Mouse (Mus musculus): ENCODE data around the gene Grm6. TPM values are rescaled to one million over a fixed set of nuclear protein-coding genes. Genes with fewer than 3 reads are reported as not detected.

The Grm6 gene
- total and polyA plus RNA-seq, 2 experiments = not detected

DNA sequence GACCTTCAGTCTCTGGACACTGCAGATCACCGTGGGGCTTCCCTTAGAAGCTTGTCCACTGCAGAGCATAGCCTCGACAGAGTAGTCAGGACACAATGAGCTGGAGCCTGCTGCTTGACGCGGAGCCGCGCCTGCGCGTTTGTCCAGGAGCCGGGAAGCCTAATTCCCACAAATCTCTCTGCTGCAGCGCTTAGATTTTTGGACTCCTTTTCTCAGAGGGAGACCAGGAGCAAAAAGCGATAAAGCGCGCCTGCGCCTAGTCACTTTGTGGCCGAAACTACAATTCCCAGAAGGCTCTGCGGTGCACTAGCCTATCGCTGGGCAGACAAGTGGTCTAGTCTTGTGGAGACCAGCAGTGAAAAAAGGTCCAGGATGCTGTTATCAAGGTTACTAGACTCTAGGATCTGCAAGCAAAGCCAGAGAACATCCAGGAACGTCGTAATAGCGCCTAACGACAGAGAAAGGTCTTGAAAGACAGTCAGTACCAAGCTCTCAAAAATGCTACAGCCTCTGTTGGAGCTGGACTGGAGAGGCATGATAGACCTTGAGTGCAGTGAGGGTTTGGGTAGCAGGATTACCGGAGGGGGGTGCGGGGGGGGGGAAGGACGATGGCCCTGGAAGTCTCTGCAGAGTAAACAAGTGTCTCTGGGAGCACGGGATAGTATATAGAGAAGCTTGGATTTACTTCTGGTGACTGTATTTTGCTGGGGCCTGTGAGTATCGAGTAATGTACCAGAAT, 37.1 kb downstream of the Grm6 start, which contains the start of gene Zfp454:
Gene Zfp454 (minus strand): TSS at position 262 of the 739 bp plus-strand sequence.
- Histone ChIP-seq H3K4me1 (ENCODE audit: control insufficient read depth, insufficient read depth, low read length) (no peaks in the 10 kb centered on the region), H3K9ac (ENCODE audit: low read depth, low read length) (peak within 1 kb of the TSS; percentile 47), H3K27ac (replicated peaks; ENCODE audit: insufficient read depth, low read depth, low read length) (no peak within 1 kb of the TSS), H3K27me3 (ENCODE audit: control insufficient read depth, insufficient read depth, low read length) (no peaks in the 10 kb centered on the region), H3K36me3 (ENCODE audit: control insufficient read depth, insufficient read depth, low read length) (no peaks in the 10 kb centered on the region), H3K4me3 (ENCODE audit: insufficient read depth, low read depth, low read length) (peak within 1 kb of the TSS; percentile 17), H3K79me2 (ENCODE audit: control insufficient read depth, insufficient read depth, low read length) (no peaks in the 10 kb centered on the region)
- TF ChIP-seq POLR2A (IDR thresholded peaks at IDR 0.05; ENCODE audit: extremely low read depth, insufficient read depth, low read length) (no peak), CTCF (IDR thresholded peaks at IDR 0.05; ENCODE audit: low read depth, low read length) (no peak)
- 6% methylated on average over 26 of the region's 26 CpGs for WGBS
- peak; percentile 89 for DNase-seq (ENCODE audit: extremely low read depth, low read depth, low spot score)

DNA sequence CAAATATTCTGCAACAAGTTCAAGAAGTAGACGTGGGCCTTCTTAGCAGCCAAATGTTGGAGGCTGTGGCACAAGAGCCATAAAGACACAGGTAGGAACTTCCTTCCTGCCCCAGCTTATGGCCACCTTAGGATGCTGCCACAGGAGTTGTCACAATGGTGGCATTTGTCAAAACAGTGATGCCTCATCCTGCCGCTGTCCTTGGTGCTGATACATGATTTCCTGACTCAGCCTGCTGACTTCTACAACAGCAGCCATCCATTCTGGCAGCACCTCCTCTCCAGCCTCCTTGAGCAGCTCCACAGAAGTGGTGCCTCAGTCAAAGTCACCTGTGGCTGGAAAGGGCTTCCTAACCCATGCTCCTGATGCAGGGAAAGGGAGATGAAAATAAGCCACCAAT, 42.0 kb downstream of the Grm6 start:
- H3K36me3 ChIP-seq (ENCODE audit: control insufficient read depth, insufficient read depth, low read length) = no peaks in the 10 kb centered on the region
- no peaks in the 10 kb centered on the region for H3K4me1 ChIP-seq (ENCODE audit: control insufficient read depth, insufficient read depth, low read length)
- no peaks in the 10 kb centered on the region for H3K27me3 ChIP-seq (ENCODE audit: control insufficient read depth, insufficient read depth, low read length)
- 57% methylated on average over 2 of the region's 2 CpGs for WGBS
- H3K79me2 ChIP-seq (ENCODE audit: control insufficient read depth, insufficient read depth, low read length) = no peaks in the 10 kb centered on the region
- no peak overlapping the region for H3K27ac ChIP-seq (replicated peaks; ENCODE audit: insufficient read depth, low read depth, low read length)
- H3K9ac ChIP-seq (ENCODE audit: low read depth, low read length) = no peak overlapping the region
- no peak for TF ChIP-seq POLR2A (IDR thresholded peaks at IDR 0.05; ENCODE audit: extremely low read depth, insufficient read depth, low read length)
- TF ChIP-seq CTCF (IDR thresholded peaks at IDR 0.05; ENCODE audit: low read depth, low read length) = no peak
- DNase-seq (ENCODE audit: extremely low read depth, low read depth, low spot score) = no peak
- no peak overlapping the region for H3K4me3 ChIP-seq (ENCODE audit: insufficient read depth, low read depth, low read length)

DNA sequence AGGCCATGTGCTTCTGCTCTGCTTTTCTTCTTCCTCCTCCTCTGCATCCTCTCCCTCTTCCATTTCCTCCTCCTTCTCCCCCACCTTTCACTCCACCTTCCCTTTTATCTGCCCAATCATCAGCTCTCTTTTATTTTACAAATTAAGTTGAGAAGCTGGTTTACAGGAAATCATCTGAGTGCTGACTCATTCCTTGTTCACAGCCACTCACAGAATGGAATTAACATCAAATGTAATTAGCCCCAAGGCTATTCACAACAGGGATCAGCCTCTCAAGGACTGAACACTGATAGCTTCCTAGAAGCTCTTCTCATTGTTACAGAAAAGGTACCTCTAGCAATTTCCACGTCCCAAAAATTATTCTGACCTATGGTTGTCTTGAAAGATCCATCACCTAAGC, 46.9 kb downstream of the Grm6 start:
- 79% methylated on average over 1 of the region's 1 CpGs for WGBS

DNA sequence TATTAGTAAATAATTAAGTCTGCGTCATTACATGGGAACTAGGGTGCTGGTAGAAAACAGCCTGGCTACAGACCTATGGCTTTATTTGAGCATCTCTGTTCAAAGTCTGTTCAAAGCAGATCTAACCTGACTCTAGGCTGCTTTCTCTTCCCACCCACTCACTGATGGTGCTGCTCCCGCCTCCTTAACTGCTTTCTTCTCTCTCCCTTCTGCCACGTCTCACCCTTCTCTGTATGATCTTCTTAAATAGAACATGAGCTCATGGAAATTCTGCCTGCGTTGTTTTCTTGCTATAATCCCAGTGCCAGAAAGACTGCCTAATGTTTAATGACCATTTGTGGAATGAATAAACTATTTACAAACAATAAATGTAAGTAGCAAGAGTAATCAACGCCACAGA, 57.7 kb downstream of the Grm6 start:
- WGBS = 96% methylated on average over 5 of the region's 5 CpGs
- no peak for DNase-seq (ENCODE audit: extremely low read depth, low read depth, low spot score)
- Histone ChIP-seq H3K9ac (ENCODE audit: low read depth, low read length) (no peak overlapping the region), H3K79me2 (ENCODE audit: control insufficient read depth, insufficient read depth, low read length) (peaks cover 3% of the 10 kb centered on the region; the same call in 1 of the 2 replicates), H3K36me3 (ENCODE audit: control insufficient read depth, insufficient read depth, low read length) (peaks cover 78% of the 10 kb centered on the region), H3K27ac (replicated peaks; ENCODE audit: insufficient read depth, low read depth, low read length) (no peak overlapping the region), H3K4me1 (ENCODE audit: control insufficient read depth, insufficient read depth, low read length) (peaks cover under 1% of the 10 kb centered on the region), H3K27me3 (ENCODE audit: control insufficient read depth, insufficient read depth, low read length) (no peaks in the 10 kb centered on the region), H3K4me3 (ENCODE audit: insufficient read depth, low read depth, low read length) (no peak overlapping the region)
- TF ChIP-seq POLR2A (IDR thresholded peaks at IDR 0.05; ENCODE audit: extremely low read depth, insufficient read depth, low read length) = no peak

More for the DNA sequence above, 46.9 kb downstream of the Grm6 start:
- TF ChIP-seq CTCF (IDR thresholded peaks at IDR 0.05; ENCODE audit: low read depth, low read length) (no peak), POLR2A (IDR thresholded peaks at IDR 0.05; ENCODE audit: extremely low read depth, insufficient read depth, low read length) (no peak)
- Histone ChIP-seq H3K79me2 (ENCODE audit: control insufficient read depth, insufficient read depth, low read length) (no peaks in the 10 kb centered on the region), H3K27me3 (ENCODE audit: control insufficient read depth, insufficient read depth, low read length) (no peaks in the 10 kb centered on the region), H3K27ac (replicated peaks; ENCODE audit: insufficient read depth, low read depth, low read length) (no peak overlapping the region), H3K36me3 (ENCODE audit: control insufficient read depth, insufficient read depth, low read length) (peaks cover 23% of the 10 kb centered on the region), H3K4me1 (ENCODE audit: control insufficient read depth, insufficient read depth, low read length) (no peaks in the 10 kb centered on the region), H3K9ac (ENCODE audit: low read depth, low read length) (no peak overlapping the region), H3K4me3 (ENCODE audit: insufficient read depth, low read depth, low read length) (no peak overlapping the region)
- no peak for DNase-seq (ENCODE audit: extremely low read depth, low read depth, low spot score)

DNA sequence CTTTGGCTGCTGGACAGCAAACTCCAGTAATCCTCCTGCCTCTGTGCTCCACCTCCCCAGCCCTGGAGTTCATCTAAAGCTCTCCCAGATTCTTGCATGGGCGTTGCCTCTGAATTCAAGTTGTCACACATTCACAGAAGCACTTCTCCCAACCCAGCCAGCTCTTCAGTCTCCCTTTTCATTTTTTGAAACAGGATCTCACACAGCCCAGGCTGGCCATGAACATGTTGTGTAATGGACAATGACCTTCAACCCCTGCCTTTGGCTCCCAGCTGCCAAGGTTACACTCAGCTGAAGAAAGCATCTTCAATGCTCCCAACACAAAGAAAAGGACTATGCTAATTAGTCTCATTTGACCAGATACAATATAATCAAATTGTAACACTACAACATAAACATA, 62.8 kb downstream of the Grm6 start:
- DNase-seq (ENCODE audit: extremely low read depth, low read depth, low spot score) = peak; percentile 81
- H3K4me3 ChIP-seq (ENCODE audit: insufficient read depth, low read depth, low read length) = no peak overlapping the region
- H3K4me1 ChIP-seq (ENCODE audit: control insufficient read depth, insufficient read depth, low read length) = peaks cover 2% of the 10 kb centered on the region
- 52% methylated on average over 1 of the region's 1 CpGs for WGBS
- H3K36me3 ChIP-seq (ENCODE audit: control insufficient read depth, insufficient read depth, low read length) = peaks cover 32% of the 10 kb centered on the region
- H3K9ac ChIP-seq (ENCODE audit: low read depth, low read length) = no peak overlapping the region; the same call in 1 of the 2 replicates
- H3K27ac ChIP-seq (replicated peaks; ENCODE audit: insufficient read depth, low read depth, low read length) = peak overlapping the region; percentile 79
- H3K79me2 ChIP-seq (ENCODE audit: control insufficient read depth, insufficient read depth, low read length) = peaks cover 5% of the 10 kb centered on the region; the same call in 1 of the 2 replicates
- TF ChIP-seq CTCF (IDR thresholded peaks at IDR 0.05; ENCODE audit: low read depth, low read length) = no peak
- TF ChIP-seq POLR2A (IDR thresholded peaks at IDR 0.05; ENCODE audit: extremely low read depth, insufficient read depth, low read length) = no peak
- H3K27me3 ChIP-seq (ENCODE audit: control insufficient read depth, insufficient read depth, low read length) = no peaks in the 10 kb centered on the region

DNA sequence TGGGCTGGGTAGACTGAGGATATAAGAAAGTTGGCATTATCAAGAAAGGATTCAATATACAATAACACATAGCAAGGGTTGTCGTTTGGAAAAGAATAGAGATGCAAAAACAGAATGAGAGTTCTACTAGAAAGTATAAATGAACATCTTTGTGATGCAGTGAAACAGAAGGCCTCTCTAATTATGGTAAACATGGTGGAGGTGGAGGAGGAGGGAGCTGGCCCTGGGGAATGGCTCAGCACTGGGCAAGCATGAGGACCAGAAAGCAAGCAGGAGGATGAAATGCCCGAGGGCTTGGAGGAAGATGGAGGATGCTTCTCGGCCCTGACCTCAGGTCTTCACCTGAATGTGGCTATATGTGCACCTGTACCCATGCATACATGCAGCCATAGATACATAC, 64.0 kb downstream of the Grm6 start:
- H3K27me3 ChIP-seq (ENCODE audit: control insufficient read depth, insufficient read depth, low read length) = no peaks in the 10 kb centered on the region
- peaks cover 5% of the 10 kb centered on the region; the same call in 1 of the 2 replicates for H3K79me2 ChIP-seq (ENCODE audit: control insufficient read depth, insufficient read depth, low read length)
- no peak overlapping the region for H3K27ac ChIP-seq (replicated peaks; ENCODE audit: insufficient read depth, low read depth, low read length)
- H3K36me3 ChIP-seq (ENCODE audit: control insufficient read depth, insufficient read depth, low read length) = peaks cover 21% of the 10 kb centered on the region
- no peak overlapping the region for H3K9ac ChIP-seq (ENCODE audit: low read depth, low read length)
- 95% methylated on average over 3 of the region's 3 CpGs for WGBS
- peaks cover 2% of the 10 kb centered on the region for H3K4me1 ChIP-seq (ENCODE audit: control insufficient read depth, insufficient read depth, low read length)
- no peak for TF ChIP-seq POLR2A (IDR thresholded peaks at IDR 0.05; ENCODE audit: extremely low read depth, insufficient read depth, low read length)
- no peak for TF ChIP-seq CTCF (IDR thresholded peaks at IDR 0.05; ENCODE audit: low read depth, low read length)
- no peak for DNase-seq (ENCODE audit: extremely low read depth, low read depth, low spot score)
- H3K4me3 ChIP-seq (ENCODE audit: insufficient read depth, low read depth, low read length) = no peak overlapping the region

Other genes with a start within 250 kb of the Grm6 start
- gene Adamts2, start 248.6 kb upstream of the Grm6 start, total RNA-seq (2014; rRNA removed) = 1.4 and 2.1 TPM in 2 replicates
- 2.3 and 2.6 TPM in 2 replicates for gene Adamts2, start 248.6 kb upstream of the Grm6 start, polyA plus RNA-seq (2012; rRNA removed)
- gene Zfp354c, start 23.0 kb upstream of the Grm6 start, total RNA-seq (2014; rRNA removed) = 0.28 and 0.34 TPM in 2 replicates
- 0.05 and 0.10 TPM in 2 replicates for gene Zfp354c, start 23.0 kb upstream of the Grm6 start, polyA plus RNA-seq (2012; rRNA removed)
- 0.40 and 0.74 TPM in 2 replicates for gene Zfp879, start 9.1 kb upstream of the Grm6 start, total RNA-seq (2014; rRNA removed)
- 0.07 and 0.24 TPM in 2 replicates for gene Zfp879, start 9.1 kb upstream of the Grm6 start, polyA plus RNA-seq (2012; rRNA removed)
- 0.47 and 0.74 TPM in 2 replicates for gene Zfp454, start 37.0 kb downstream of the Grm6 start, total RNA-seq (2014; rRNA removed)
- gene Zfp454, start 37.0 kb downstream of the Grm6 start, polyA plus RNA-seq (2012; rRNA removed) = 0.72 and 0.95 TPM in 2 replicates
- gene Zfp2, start 65.5 kb downstream of the Grm6 start, total RNA-seq (2014; rRNA removed) = 4.3 and 5.1 TPM in 2 replicates
- gene Zfp2, start 65.5 kb downstream of the Grm6 start, polyA plus RNA-seq (2012; rRNA removed) = 1.1 and 1.5 TPM in 2 replicates
- gene Zfp354b, start 80.9 kb downstream of the Grm6 start, total RNA-seq (2014; rRNA removed) = 1.7 and 3.4 TPM in 2 replicates
- 0.38 and 0.50 TPM in 2 replicates for gene Zfp354b, start 80.9 kb downstream of the Grm6 start, polyA plus RNA-seq (2012; rRNA removed)
- not detected in 2 replicates for gene 4933414I15Rik, start 93.1 kb downstream of the Grm6 start, total RNA-seq (2014; rRNA removed)
- not detected in 2 replicates for gene 4933414I15Rik, start 93.1 kb downstream of the Grm6 start, polyA plus RNA-seq (2012; rRNA removed)
- gene Prop1, start 103.1 kb downstream of the Grm6 start, total RNA-seq (2014; rRNA removed) = not detected in 2 replicates
- not detected in 2 replicates for gene Prop1, start 103.1 kb downstream of the Grm6 start, polyA plus RNA-seq (2012; rRNA removed)
- gene Olfr1378, start 115.8 kb downstream of the Grm6 start, total RNA-seq (2014; rRNA removed) = not detected in 2 replicates
- not detected in 2 replicates for gene Olfr1378, start 115.8 kb downstream of the Grm6 start, polyA plus RNA-seq (2012; rRNA removed)
- gene Olfr1377, start 131.3 kb downstream of the Grm6 start, total RNA-seq (2014; rRNA removed) = not detected in 2 replicates
- gene Olfr1377, start 131.3 kb downstream of the Grm6 start, polyA plus RNA-seq (2012; rRNA removed) = not detected in 2 replicates
- gene Olfr51, start 152.9 kb downstream of the Grm6 start, total RNA-seq (2014; rRNA removed) = not detected in 2 replicates
- gene Olfr51, start 152.9 kb downstream of the Grm6 start, polyA plus RNA-seq (2012; rRNA removed) = not detected in 2 replicates
- gene Olfr54, start 163.6 kb downstream of the Grm6 start, total RNA-seq (2014; rRNA removed) = not detected in 2 replicates
- gene Olfr54, start 163.6 kb downstream of the Grm6 start, polyA plus RNA-seq (2012; rRNA removed) = not detected in 2 replicates
- gene Olfr1375, start 197.4 kb downstream of the Grm6 start, total RNA-seq (2014; rRNA removed) = not detected in 2 replicates
- not detected in 2 replicates for gene Olfr1375, start 197.4 kb downstream of the Grm6 start, polyA plus RNA-seq (2012; rRNA removed)
- 3.1 and 3.6 TPM in 2 replicates for gene Zfp354a, start 208.6 kb downstream of the Grm6 start, total RNA-seq (2014; rRNA removed)
- gene Zfp354a, start 208.6 kb downstream of the Grm6 start, polyA plus RNA-seq (2012; rRNA removed) = 1.6 and 1.9 TPM in 2 replicates

All from liver, adult 2 months (tissue).